Mouse (Mus musculus): ENCODE data around the gene Glod4. TPM values are rescaled to one million over a fixed set of nuclear protein-coding genes. Genes with fewer than 3 reads are reported as not detected.

Glod4 gene
- polyA plus RNA-seq, 1 experiment = 55.2 TPM

DNA sequence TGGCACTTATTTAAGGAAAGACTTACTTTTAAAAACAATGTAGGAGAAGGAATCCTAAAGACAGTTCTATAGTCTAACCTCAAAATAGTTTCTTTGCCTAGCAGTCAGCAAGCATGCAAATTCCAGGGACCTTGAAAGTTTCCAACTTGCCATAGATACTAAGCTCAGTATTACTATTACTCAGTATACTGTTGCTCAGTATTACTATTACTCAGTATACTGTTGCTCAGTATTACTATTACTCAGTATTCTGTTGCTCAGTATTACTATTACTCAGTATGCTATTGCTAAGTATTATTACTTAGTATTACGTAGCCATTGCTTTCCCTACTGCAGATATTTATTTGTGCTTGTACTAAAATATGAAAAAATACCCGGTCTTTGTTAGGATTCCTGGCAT lies 3.8 kb downstream of the Glod4 start:
- Histone ChIP-seq H3ac (ENCODE audit: control insufficient read depth, insufficient read length) (no peak overlapping the region), H3K79me2 (ENCODE audit: control insufficient read depth, insufficient read depth) (peaks cover 20% of the 10 kb centered on the region), H3K27me3 (ENCODE audit: control insufficient read depth, insufficient read depth, insufficient read length) (no peaks in the 10 kb centered on the region), H3K4me3 (no peak overlapping the region), H3K36me3 (ENCODE audit: control insufficient read depth, insufficient read depth) (no peaks in the 10 kb centered on the region), H3K4me2 (ENCODE audit: low read depth) (no peak overlapping the region)
- TF ChIP-seq MYOD1 (IDR thresholded peaks at IDR 0.05; ENCODE audit: control insufficient read depth in 1 of 3, insufficient read length in 2 of 3, low read depth in 2 of 3) = no peak
- no peak for TF ChIP-seq TCF12 (IDR thresholded peaks at IDR 0.05; ENCODE audit: insufficient read depth, poor library complexity, severe bottlenecking)

GRCm38 (mm10) chr11:76236136-76236535 lies 7.4 kb downstream of the Glod4 start:
- no peak for TF ChIP-seq MYOG (IDR thresholded peaks at IDR 0.05; ENCODE audit: control insufficient read depth in 1 of 3, insufficient read depth in 1 of 3, insufficient read length in 2 of 3, low read depth in 2 of 3)
- no peak for TF ChIP-seq USF1 (IDR thresholded peaks at IDR 0.05; ENCODE audit: low read depth)
- no peak for TF ChIP-seq TCF3 (IDR thresholded peaks at IDR 0.05; ENCODE audit: insufficient read length, low read depth)
- no peak for TF ChIP-seq MAX (IDR thresholded peaks at IDR 0.05; ENCODE audit: low read depth)
- TF ChIP-seq REST (IDR thresholded peaks at IDR 0.05; ENCODE audit: insufficient read depth, insufficient read length) = no peak
- no peak for TF ChIP-seq POLR2AphosphoS2 (IDR thresholded peaks at IDR 0.05; ENCODE audit: insufficient read length, low read depth)
- TF ChIP-seq SRF (IDR thresholded peaks at IDR 0.05; ENCODE audit: control insufficient read depth, insufficient read length, low read depth) = no peak
- TF ChIP-seq TCF12 (IDR thresholded peaks at IDR 0.05; ENCODE audit: insufficient read depth, poor library complexity, severe bottlenecking) = no peak

DNA sequence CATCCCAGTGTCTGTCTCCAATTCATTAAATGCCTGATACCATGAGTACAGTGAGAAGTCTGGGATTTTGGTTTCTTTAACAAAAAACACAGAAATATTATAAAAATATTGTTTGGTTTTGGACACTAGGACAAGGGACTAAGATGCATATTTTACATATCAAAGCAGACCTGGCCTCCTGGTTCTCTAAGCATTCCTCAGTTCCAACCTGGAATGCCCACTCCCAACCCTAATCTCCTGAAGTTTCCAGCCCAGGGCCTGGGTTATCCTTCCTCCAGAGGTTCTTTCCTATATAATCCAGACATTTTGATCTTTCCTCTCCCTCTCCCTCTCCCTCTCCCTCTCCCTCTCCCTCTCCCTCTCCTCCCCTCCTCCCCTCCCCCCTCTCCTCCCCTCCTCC lies 18.5 kb downstream of the Glod4 start:
- peaks cover 4% of the 10 kb centered on the region for H3K36me3 ChIP-seq (ENCODE audit: control insufficient read depth, insufficient read depth)

More at GRCm38 (mm10) chr11:76236136-76236535, 7.4 kb downstream of the Glod4 start:
- Histone ChIP-seq H3K27me3 (ENCODE audit: control insufficient read depth, insufficient read depth, insufficient read length) (no peaks in the 10 kb centered on the region), H3K4me3 (no peak overlapping the region), H3K36me3 (ENCODE audit: control insufficient read depth, insufficient read depth) (peaks cover 18% of the 10 kb centered on the region), H3ac (ENCODE audit: control insufficient read depth, insufficient read length) (no peak overlapping the region), H3K4me2 (ENCODE audit: low read depth) (no peak overlapping the region), H3K79me2 (ENCODE audit: control insufficient read depth, insufficient read depth) (no peaks in the 10 kb centered on the region)

DNA sequence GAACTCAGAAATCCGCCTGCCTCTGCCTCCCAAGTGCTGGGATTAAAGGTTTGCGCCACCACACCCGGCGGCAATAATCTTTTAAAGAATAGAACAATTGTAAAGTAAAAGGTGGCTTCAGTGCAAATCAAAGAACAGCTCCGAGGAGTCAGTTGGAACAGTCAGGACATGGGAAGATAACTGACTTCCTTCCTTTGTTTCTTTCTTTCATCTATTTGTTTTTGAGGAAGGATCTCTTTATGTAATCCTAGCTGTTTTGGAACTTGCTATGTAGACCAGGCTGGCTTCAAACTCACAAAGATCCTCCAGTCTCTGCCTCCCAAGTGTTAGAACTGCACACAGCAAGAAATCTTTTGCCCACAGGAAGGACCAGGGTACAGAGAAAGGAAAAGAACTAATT lies 18.9 kb downstream of the Glod4 start:
- H3K27me3 ChIP-seq (ENCODE audit: control insufficient read depth, insufficient read depth, insufficient read length) = no peaks in the 10 kb centered on the region
- TF ChIP-seq POLR2AphosphoS2 (IDR thresholded peaks at IDR 0.05; ENCODE audit: insufficient read length, low read depth) (no peak), TCF3 (IDR thresholded peaks at IDR 0.05; ENCODE audit: insufficient read length, low read depth) (no peak), USF1 (IDR thresholded peaks at IDR 0.05; ENCODE audit: low read depth) (no peak), REST (IDR thresholded peaks at IDR 0.05; ENCODE audit: insufficient read depth, insufficient read length) (no peak), MYOD1 (IDR thresholded peaks at IDR 0.05; ENCODE audit: control insufficient read depth in 1 of 3, insufficient read length in 2 of 3, low read depth in 2 of 3) (no peak), MYOG (IDR thresholded peaks at IDR 0.05; ENCODE audit: control insufficient read depth in 1 of 3, insufficient read depth in 1 of 3, insufficient read length in 2 of 3, low read depth in 2 of 3) (no peak), POLR2A (IDR thresholded peaks at IDR 0.05; ENCODE audit: insufficient read length, low read depth) (no peak), SRF (IDR thresholded peaks at IDR 0.05; ENCODE audit: control insufficient read depth, insufficient read length, low read depth) (no peak), E2F4 (IDR thresholded peaks at IDR 0.05; ENCODE audit: insufficient read depth) (no peak), TCF12 (IDR thresholded peaks at IDR 0.05; ENCODE audit: insufficient read depth, poor library complexity, severe bottlenecking) (no peak), CEBPB (IDR thresholded peaks at IDR 0.05; ENCODE audit: insufficient read depth, poor library complexity, severe bottlenecking) (no peak), MAX (IDR thresholded peaks at IDR 0.05; ENCODE audit: low read depth) (no peak)
- peaks cover 4% of the 10 kb centered on the region for H3K36me3 ChIP-seq (ENCODE audit: control insufficient read depth, insufficient read depth)
- H3K79me2 ChIP-seq (ENCODE audit: control insufficient read depth, insufficient read depth) = no peaks in the 10 kb centered on the region
- no peak overlapping the region for H3K4me2 ChIP-seq (ENCODE audit: low read depth)
- no peak overlapping the region for H3ac ChIP-seq (ENCODE audit: control insufficient read depth, insufficient read length)
- no peak overlapping the region for H3K4me3 ChIP-seq

More for the DNA sequence above, 18.5 kb downstream of the Glod4 start:
- Histone ChIP-seq H3K79me2 (ENCODE audit: control insufficient read depth, insufficient read depth) (no peaks in the 10 kb centered on the region), H3K4me3 (no peak overlapping the region), H3K27me3 (ENCODE audit: control insufficient read depth, insufficient read depth, insufficient read length) (no peaks in the 10 kb centered on the region), H3ac (ENCODE audit: control insufficient read depth, insufficient read length) (no peak overlapping the region), H3K4me2 (ENCODE audit: low read depth) (no peak overlapping the region)
- TF ChIP-seq USF1 (IDR thresholded peaks at IDR 0.05; ENCODE audit: low read depth) = no peak
- TF ChIP-seq TCF3 (IDR thresholded peaks at IDR 0.05; ENCODE audit: insufficient read length, low read depth) = no peak
- TF ChIP-seq MYOD1 (IDR thresholded peaks at IDR 0.05; ENCODE audit: control insufficient read depth in 1 of 3, insufficient read length in 2 of 3, low read depth in 2 of 3) = no peak
- no peak for TF ChIP-seq POLR2AphosphoS2 (IDR thresholded peaks at IDR 0.05; ENCODE audit: insufficient read length, low read depth)
- no peak for TF ChIP-seq SRF (IDR thresholded peaks at IDR 0.05; ENCODE audit: control insufficient read depth, insufficient read length, low read depth)
- no peak for TF ChIP-seq REST (IDR thresholded peaks at IDR 0.05; ENCODE audit: insufficient read depth, insufficient read length)
- TF ChIP-seq MYOG (IDR thresholded peaks at IDR 0.05; ENCODE audit: control insufficient read depth in 1 of 3, insufficient read depth in 1 of 3, insufficient read length in 2 of 3, low read depth in 2 of 3) = no peak
- TF ChIP-seq TCF12 (IDR thresholded peaks at IDR 0.05; ENCODE audit: insufficient read depth, poor library complexity, severe bottlenecking) = no peak
- no peak for TF ChIP-seq E2F4 (IDR thresholded peaks at IDR 0.05; ENCODE audit: insufficient read depth)
- no peak for TF ChIP-seq MAX (IDR thresholded peaks at IDR 0.05; ENCODE audit: low read depth)
- no peak for TF ChIP-seq POLR2A (IDR thresholded peaks at IDR 0.05; ENCODE audit: insufficient read length, low read depth)
- TF ChIP-seq CEBPB (IDR thresholded peaks at IDR 0.05; ENCODE audit: insufficient read depth, poor library complexity, severe bottlenecking) = no peak

GRCm38 (mm10) chr11:76217390-76217800 lies 26.1 kb downstream of the Glod4 start, which contains the start of the genes Dbil5 and Gemin4:
TSS of gene Dbil5 (plus strand) at chr11:76217608.
TSS of gene Gemin4 (minus strand) at chr11:76217664.
- peaks cover 12% of the 10 kb centered on the region for H3K79me2 ChIP-seq (ENCODE audit: control insufficient read depth, insufficient read depth)
- no peaks in the 10 kb centered on the region for H3K27me3 ChIP-seq (ENCODE audit: control insufficient read depth, insufficient read depth, insufficient read length)
- peak within 1 kb of the TSS; percentile 10 for H3ac ChIP-seq (ENCODE audit: control insufficient read depth, insufficient read length)
- TF ChIP-seq MAX (IDR thresholded peaks at IDR 0.05; ENCODE audit: low read depth) (peak; percentile 43), POLR2AphosphoS2 (IDR thresholded peaks at IDR 0.05; ENCODE audit: insufficient read length, low read depth) (peak; percentile 95), E2F4 (IDR thresholded peaks at IDR 0.05; ENCODE audit: insufficient read depth) (no peak), MYOG (IDR thresholded peaks at IDR 0.05; ENCODE audit: control insufficient read depth in 1 of 3, insufficient read depth in 1 of 3, insufficient read length in 2 of 3, low read depth in 2 of 3) (peak in 1 of 3 experiments; percentile 22), USF1 (IDR thresholded peaks at IDR 0.05; ENCODE audit: low read depth) (no peak), POLR2A (IDR thresholded peaks at IDR 0.05; ENCODE audit: insufficient read length, low read depth) (peak; percentile 100), MYOD1 (IDR thresholded peaks at IDR 0.05; ENCODE audit: control insufficient read depth in 1 of 3, insufficient read length in 2 of 3, low read depth in 2 of 3) (peak in 1 of 3 experiments; percentile 38)
- peaks cover 5% of the 10 kb centered on the region for H3K36me3 ChIP-seq (ENCODE audit: control insufficient read depth, insufficient read depth)
- peak within 1 kb of the TSS; percentile 93 for H3K4me2 ChIP-seq (ENCODE audit: low read depth)
- peak within 1 kb of the TSS; percentile 88 for H3K4me3 ChIP-seq

Measured in myocyte (in vitro differentiated cells).